Mouse (Mus musculus): Measurements from ENCODE around the gene Tap2. TPM values are rescaled to one million over a fixed set of nuclear protein-coding genes. Genes with fewer than 3 reads are reported as not detected.
A peak's percentile ranks its signal among the peaks of the same experiment; 100 is the strongest.

Gene Tap2
- total RNA-seq, 2 experiments from 2014 or later: 0.38 to 7.8 TPM

GRCm38 (mm10) chr17:34193468-34193867, 9.9 kb upstream of the Tap2 start:
- no peak for ATAC-seq (replicated peaks; ENCODE audit: low FRiP score, poor library complexity, severe bottlenecking)

GRCm38 (mm10) chr17:34194723-34195122, 8.6 kb upstream of the Tap2 start:
- ATAC-seq (replicated peaks; ENCODE audit: low FRiP score, poor library complexity, severe bottlenecking): no peak

DNA sequence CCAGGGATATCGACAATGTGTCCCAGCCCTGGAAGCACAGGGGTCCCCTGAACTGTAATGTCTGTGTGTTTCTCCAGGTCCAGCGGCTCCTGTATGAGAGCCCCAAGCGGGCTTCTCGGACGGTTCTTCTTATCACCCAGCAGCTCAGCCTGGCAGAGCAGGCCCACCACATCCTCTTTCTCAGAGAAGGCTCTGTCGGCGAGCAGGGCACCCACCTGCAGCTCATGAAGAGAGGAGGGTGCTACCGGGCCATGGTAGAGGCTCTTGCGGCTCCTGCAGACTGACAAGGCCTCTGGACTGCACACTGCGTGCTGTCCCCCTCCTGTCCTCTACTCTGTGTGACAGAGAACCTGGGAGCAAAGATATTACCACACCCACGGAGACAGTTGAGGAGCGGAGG, 6.8 kb upstream of the Tap2 start:
- no peak for ATAC-seq (replicated peaks; ENCODE audit: low FRiP score, poor library complexity, severe bottlenecking)

GRCm38 (mm10) chr17:34196941-34197894, 6.1 kb upstream of the Tap2 start, which contains the start of gene Psmb8:
Gene Psmb8, plus strand, starts transcription at chr17:34197721.
- 0 out of 2 replicates have a peak, but pooled peaks have one; percentile 9 for ATAC-seq (replicated peaks; ENCODE audit: low FRiP score, poor library complexity, severe bottlenecking)

DNA sequence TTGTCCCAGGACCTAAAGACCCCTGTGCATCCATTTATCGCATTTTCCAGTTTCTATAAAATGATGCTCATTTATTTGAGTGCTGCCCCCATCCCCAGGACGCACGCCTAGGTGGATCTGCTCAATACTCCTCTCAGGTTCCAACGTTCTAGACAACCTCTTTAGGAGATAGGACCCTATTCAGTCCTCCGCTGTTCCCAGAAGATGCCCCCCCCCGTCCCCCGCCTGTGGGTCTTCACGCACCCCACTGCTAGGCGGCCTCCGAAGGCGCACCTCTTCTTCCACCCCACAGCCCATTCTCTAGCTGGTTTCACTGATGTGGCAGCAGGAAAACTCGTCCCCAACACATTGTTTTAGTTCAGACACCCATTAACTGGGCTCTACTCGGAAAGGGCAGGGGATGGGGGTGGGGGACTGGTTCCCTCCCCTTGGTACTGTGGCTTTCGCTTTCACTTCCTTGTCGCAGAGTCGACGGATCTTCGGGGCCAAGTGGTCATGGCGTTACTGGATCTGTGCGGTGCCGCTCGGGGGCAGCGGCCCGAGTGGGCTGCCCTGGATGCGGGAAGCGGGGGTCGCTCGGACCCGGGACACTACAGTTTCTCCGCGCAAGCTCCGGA, 5.3 kb upstream of the Tap2 start:
- no peak for ATAC-seq (replicated peaks; ENCODE audit: low FRiP score, poor library complexity, severe bottlenecking)

DNA sequence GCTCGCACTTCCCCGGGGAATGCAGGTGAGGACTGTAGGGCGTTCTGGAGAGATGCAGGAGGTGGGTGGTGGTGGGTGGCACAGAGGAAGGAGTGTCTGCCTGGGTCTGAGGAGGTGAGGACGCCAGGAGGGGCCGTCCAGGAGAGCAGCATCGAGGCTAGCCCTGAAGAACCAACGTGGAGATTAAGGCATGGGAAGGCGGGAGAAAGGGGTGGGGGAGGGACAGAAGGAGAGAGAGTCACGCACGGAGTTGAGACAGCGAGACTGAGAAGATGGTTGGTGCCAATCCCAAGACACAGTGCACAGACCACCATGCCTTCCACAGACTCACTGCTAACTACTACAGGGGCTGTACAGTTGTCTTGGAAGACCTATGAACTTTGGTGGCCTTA, 4.8 kb upstream of the Tap2 start:
- ATAC-seq (replicated peaks; ENCODE audit: low FRiP score, poor library complexity, severe bottlenecking): no peak

DNA sequence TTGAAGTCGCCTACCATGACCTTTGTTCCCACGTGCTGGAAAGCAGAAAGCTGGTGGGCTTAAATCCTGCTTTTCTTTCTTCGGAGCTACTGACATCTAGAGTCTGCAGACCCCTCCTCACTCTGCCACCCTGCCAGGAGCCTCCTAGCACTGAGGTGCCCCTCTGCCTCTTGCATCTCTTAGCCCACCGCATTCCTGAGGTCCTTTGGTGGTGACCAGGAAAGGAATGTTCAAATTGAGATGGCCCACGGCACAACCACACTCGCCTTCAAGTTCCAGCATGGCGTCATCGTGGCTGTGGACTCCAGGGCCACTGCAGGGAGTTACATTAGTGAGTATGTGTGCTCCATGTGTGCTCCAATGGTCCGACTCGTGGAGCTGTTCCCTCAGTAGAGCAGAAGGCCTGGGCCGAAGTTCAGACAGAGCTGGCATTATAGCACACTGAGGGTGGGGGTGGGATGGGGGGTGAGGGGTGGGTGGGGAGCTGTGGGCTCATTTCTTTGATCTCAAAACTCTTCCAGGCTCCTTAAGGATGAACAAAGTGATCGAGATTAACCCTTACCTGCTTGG, 4.2 kb upstream of the Tap2 start:
- no peak for ATAC-seq (replicated peaks; ENCODE audit: low FRiP score, poor library complexity, severe bottlenecking)

- ATAC-seq (replicated peaks; ENCODE audit: low FRiP score, poor library complexity, severe bottlenecking): no peak
Measured at GRCm38 (mm10) chr17:34200047-34200446, 3.3 kb upstream of the Tap2 start.

DNA sequence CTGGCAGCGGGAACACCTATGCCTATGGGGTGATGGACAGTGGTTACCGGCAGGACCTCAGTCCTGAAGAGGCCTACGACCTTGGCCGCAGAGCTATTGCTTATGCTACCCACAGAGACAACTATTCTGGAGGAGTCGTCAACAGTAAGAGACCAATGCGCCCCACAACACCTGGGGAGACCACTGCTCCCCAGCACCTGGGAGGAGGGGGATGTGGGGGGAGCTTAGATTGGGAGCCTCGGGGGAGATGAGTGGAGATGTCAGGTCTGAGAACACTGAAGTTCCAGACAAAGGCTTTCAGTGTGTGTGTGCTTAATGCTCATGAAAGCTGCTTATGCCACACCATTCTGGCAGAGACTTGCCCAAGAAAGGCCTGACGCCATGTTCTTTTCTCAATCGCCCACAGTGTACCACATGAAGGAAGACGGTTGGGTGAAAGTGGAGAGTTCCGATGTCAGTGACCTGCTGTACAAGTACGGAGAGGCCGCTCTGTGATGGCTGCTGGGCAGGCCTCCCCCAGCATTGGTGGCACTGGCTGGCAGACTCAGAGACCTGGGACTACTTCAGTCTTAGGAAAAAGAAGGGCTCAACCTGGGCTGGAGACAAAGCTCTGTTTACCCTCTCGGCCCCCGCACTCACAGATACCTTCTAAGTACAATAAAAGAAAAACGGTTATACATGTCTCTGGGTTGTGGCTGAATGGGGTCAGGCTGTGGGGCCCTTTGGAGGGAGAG, 2.4 kb upstream of the Tap2 start:
- ATAC-seq (replicated peaks; ENCODE audit: low FRiP score, poor library complexity, severe bottlenecking): no peak

DNA sequence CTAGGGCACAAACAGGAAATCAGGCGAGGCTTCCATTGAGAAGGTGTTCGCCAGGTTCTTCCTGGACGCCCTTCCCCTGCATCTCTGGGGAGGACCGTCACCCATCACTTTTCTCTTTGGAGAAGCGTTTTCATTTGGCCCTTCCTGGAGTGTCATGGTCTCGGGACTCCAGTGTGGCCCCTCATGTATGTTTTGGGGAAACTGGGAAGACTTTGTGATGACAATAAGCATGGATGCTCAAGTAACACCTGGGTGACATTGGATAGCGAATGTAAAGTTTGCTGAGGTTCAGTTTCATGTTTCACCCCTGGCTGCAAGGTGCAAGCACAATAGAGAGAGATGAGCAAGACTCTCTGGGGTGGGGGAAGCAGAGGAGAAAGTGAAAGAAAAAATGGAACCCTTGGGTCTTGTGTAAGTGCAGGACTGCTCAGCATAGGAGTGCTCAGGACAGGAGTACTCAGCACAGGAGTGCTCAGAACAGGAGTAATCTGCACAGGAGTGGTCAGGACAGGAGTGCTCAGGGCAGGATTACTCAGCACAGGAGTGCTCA, 1.7 kb upstream of the Tap2 start:
- ATAC-seq (replicated peaks; ENCODE audit: low FRiP score, poor library complexity, severe bottlenecking): no peak

- no peak for ATAC-seq (replicated peaks; ENCODE audit: low FRiP score, poor library complexity, severe bottlenecking)
Measured at GRCm38 (mm10) chr17:34202760-34203442, 426 bp upstream of the Tap2 start.

DNA sequence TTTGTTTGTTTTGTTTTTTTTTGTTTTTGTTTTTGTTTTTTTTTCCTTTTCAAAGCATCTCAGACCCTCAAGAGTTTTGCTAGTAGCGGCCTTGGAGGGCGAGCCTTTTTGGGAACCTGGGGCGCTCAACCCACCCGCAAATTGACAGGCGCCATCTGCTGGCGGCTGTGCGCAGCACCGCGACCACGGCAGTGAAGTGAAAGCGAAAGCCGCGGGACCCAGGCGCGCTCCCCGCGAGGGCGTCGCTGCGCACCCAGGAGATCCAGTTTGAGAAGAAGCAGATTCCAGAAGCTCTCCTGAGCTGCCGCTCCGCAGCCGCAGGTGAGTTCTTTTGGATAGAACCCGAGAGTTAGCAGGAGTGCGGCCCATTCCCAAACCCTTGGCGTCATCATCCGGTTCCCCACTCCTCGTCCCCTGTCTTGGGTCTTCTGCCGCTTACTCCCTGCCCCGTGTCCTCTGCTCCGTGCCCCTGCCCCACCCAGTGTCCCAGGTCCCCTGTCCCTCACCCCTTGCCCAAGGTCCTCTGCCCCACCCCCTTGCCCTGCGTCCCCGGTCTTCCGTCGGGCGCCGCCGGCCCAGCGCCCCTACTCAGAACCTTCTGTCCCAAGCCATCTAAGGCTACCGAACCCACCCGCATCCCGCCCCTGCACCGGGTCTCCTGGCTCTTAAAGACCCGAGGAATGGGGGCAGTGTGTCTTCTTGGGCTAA, 1.1 kb downstream of the Tap2 start:
- ATAC-seq (replicated peaks; ENCODE audit: low FRiP score, poor library complexity, severe bottlenecking): peak; percentile 81

DNA sequence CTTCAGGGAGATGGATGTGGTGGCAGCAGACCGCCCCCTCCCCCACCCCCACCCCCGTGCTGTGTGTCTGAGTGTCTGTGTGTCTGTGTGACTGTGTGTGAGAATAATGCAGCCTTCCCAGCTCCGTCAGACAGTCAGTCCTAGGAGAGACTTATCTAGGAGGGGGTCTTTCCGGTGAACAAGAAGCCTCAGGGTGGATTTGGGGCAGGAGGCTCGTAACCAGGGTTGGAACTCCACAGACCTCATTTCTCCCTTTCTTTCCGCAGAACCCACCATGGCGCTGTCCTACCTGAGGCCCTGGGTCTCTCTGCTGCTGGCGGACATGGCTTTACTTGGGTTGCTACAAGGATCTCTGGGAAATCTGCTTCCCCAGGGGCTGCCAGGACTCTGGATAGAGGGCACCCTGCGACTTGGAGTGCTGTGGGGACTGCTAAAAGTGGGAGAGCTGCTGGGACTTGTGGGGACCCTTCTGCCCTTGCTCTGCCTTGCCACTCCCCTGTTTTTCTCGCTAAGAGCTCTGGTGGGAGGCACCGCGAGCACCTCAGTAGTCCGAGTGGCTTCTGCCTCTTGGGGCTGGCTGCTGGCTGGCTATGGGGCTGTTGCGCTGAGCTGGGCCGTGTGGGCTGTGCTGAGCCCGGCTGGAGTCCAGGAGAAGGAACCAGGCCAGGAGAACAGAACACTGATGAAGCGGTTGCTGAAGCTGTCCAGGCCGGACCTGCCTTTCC, 1.9 kb downstream of the Tap2 start:
- ATAC-seq (replicated peaks; ENCODE audit: low FRiP score, poor library complexity, severe bottlenecking): peak; percentile 45

DNA sequence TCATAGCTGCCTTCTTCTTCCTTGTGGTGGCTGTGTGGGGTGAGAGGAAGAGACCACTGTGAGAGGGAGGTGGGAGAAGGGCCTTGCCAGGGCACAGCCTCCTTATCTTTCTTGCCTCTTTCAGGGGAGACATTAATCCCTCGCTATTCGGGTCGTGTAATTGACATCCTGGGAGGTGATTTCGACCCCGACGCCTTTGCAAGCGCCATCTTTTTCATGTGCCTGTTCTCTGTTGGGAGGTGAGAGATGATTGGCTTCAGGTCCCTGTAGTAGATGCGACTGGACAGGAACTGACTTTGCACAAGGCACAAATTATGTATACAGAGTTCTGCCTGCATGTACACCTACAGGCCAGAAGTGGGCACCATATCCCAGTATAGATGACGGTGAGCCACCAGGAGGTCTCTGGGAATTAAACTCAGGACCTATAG, 2.4 kb downstream of the Tap2 start:
- peak; percentile 78 for ATAC-seq (replicated peaks; ENCODE audit: low FRiP score, poor library complexity, severe bottlenecking)

GRCm38 (mm10) chr17:34206731-34207130, 3.4 kb downstream of the Tap2 start:
- ATAC-seq (replicated peaks; ENCODE audit: low FRiP score, poor library complexity, severe bottlenecking): no peak

GRCm38 (mm10) chr17:34207456-34207855, 4.1 kb downstream of the Tap2 start:
- no peak for ATAC-seq (replicated peaks; ENCODE audit: low FRiP score, poor library complexity, severe bottlenecking)

DNA sequence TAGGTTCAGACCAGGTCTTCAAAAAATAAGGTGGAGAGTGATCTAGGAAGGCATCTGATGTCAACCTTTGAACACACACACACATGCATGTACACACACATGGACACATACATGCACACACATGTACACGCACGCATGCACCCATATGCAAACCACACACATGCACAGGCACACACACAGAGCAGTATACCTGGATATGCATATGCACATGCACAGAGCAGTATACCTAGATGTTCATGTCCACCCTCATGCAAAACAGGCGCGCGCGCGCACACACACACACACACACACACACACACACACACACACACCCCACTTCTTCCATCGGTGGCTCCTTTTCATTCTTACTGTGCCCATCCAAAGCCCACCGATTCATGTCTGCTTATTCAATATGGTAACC, 4.5 kb downstream of the Tap2 start:
- ATAC-seq (replicated peaks; ENCODE audit: low FRiP score, poor library complexity, severe bottlenecking): no peak

DNA sequence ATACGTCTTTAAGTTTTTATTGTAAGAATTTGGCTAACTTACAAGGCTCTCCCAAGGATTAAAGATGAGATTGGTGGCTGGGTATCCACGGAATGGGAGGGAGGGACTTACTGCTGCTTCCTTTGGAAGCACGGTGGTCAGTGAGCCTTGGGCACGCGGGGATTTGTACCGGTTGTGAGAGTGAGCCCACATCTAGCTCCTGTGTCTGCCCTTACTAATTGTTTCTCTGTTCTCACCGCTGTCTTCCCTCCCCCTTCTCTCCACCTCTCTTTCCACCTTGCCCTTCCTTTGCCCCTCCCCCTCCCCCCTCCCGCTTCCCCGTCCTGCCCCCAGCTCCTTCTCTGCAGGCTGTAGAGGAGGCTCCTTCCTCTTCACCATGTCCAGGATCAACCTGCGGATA, 5.1 kb downstream of the Tap2 start:
- ATAC-seq (replicated peaks; ENCODE audit: low FRiP score, poor library complexity, severe bottlenecking): no peak

Data from erythroblast, adult 5-6 weeks (primary cell).